Mouse (Mus musculus) brain, adult 2 months (tissue): ENCODE results near the gene Dpy30.
"Not testable (repeated sequence)": the region's sequence is repeated elsewhere in the genome, so short reads cannot be mapped to it uniquely, and the experiment has no call there.

Source experiments
- DNase-seq: peaks from one replicate; pipeline ENCODE4 v3.0.0; 2011; ENCODE audit warnings: low read depth, low spot score

Dpy30 gene

DNA sequence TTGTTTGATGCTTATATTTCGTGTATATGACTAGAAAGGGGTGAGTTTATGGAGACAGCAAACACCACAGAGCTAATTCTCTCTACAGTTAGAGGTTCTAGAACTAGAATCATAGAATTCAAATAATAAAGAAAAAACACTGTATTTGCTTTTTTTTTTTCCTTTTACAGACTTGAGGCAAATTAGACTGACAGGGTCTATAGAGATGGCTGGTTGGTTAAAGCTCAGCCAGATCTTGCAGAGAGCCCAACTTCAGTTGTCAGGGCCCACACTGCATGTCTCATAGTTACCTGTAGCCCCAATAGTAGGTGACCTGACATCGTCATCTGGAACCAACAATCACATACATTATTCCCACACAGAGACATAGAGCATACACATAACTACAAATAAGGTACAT lies at the start of gene Dpy30:
TSS of gene Dpy30 (minus strand) at position 101 of the 400 bp plus-strand sequence.
- DNase-seq: no peak

DNA sequence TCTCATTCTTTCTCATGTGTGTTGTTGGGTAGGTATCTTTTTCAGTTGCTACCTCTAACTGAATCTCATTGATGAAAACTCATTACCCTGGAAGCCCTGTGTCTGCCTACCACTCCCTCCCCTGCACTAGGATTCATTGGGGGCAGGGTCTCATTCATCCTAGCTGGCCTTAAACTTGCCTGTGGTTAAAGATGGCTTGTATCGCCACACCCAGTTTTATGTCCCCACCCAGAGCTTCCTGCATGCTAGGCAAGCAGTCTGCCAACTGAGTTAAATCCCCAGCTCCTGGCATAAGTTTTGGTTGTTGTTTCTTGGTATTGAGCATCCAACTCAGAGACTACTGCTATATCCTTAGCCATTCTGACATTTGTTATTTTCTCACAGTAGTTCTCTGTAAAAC lies 39.8 kb upstream of the Dpy30 start:
- no peak for DNase-seq

DNA sequence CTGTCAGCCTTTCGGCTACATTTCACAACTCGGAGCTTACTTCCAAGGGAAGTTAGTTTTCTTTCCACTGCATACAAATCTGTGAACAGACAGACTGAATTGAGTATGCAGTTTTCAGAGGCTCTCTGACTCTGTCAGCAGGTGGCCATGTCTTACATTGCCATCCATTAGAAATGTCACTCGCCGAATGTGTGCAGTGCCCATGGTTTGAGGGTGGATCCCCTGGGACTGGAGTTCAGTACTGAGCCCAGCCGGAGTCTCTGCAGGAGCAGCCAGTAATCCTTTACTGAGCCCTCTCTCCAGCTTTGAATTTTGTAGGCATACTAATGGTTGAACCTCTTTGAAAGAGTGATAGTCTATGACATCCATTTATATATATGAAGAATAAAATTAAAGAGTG lies 17.4 kb upstream of the Dpy30 start:
- no peak for DNase-seq

DNA sequence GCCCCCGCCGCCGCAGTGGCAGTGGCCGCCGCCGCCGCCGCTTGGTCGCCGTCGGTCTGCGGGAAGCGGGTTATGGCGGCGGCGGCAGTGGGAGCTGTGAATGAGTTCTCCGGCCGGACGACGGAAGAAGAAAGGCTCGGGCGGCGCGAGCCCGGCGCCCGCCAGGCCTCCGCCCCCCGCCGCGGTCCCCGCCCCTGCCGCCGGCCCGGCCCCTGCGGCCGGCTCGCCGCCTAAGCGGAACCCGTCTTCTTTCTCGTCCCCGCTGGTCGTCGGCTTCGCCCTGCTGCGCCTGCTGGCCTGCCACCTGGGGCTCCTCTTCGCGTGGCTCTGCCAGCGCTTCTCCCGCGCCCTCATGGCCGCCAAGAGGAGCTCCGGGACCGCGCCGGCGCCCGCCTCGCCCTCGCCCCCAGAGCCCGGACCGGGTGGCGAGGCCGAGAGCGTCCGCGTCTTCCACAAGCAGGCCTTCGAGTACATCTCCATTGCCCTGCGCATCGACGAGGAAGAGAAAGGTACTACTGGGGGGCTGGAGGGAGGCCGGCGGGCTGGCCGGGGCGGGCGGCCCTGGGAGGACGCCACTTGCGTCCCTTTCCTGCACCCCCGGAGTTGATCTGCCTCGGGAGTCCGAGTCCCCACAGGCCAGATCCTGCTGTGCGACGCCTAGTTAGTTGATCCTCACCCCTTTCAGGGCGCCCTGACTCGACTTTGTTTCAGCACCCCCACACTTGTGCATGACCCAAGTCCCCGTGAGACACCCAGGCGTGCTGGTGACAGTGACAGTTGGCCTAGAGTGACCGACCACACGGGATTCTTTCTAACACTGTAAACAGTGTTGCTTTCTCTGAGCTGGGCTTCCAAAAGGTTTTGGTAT lies 15.4 kb upstream of the Dpy30 start, which contains the start of gene Spast:
TSS of gene Spast (plus strand) at position 51 of the 868 bp plus-strand sequence.
- peak; percentile 72 for DNase-seq

DNA sequence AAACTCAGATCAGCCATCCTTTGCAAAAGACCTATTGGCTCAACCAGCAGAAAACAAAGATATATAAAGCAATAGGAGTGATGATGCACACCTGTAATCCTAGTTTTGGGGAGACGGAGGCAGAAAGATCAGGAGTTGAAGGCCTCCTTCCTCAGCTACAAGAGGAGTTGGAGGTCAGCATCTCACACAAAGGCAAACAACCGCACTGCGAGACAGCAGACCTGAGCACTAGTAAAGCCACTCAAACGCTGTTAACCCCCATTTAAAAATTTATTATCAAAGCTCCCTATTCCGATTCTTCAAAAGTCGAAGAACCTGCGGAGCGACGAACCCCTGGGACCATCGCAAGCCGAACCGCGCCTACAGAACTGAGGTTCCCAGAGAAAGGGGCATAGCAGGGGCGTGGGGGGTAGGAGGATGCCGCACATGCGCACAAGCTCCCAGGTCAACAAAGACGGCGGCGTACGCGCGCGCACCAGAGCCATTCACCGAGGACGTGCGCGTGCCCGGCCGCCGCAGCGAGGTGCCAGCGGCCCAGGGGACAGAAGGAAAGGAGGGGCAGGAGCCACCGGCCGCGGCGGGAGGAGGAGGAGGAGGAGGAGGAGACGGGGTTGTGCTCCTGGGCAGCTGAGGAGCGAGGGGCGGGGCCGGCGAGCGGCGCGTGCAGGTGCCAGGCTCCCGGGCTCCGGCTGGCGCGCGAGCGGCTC lies 14.6 kb upstream of the Dpy30 start:
- DNase-seq: peak; percentile 98

DNA sequence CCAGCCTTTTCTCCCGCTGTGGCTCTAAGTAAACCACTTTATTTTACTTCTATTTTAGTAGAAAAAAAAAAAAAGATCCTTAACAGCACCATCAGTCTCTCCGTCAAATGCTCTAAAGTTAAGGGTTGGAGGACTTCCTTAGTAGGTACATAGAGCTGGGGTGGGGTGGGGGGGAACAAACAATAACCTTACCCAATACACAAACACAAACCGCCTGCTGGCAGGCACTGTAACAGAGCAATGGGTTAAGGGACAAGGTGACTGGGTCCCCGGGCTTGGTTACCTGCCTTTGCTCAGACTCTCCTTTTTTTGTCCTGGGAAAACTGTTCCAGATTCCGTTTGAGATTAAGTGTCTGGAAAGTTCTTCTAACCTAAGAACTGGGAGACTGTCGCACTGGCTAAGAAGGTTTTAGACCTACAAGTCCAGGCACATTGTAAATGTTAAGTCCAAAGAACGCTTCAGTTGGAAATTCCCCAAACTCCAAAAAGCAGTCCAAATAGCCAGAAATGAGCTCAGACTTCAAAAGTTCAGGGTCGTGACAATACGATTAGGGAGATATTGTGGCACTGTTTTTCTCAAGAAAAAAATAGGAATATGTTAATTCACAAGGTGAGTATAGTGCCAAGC lies 7.4 kb upstream of the Dpy30 start:
- no peak for DNase-seq

DNA sequence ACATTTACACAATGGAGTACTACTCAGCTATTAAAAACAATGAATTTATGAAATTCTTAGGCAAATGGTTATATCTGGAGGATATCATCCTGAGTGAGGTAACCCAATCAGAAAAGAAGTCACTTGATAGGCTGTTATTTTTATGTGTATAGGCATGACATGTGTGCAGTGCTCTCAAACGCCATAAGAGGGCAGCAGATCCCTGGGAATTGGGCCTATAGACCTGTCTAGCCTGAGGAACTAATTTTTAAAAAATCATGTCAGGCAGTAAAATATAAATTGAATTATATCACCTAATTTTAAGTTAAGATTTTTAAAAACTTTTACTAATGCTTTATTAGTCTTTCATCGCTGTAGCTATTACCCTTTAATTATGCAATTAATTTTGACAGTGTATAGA lies 4.4 kb upstream of the Dpy30 start:
- DNase-seq: peak; percentile 33

DNA sequence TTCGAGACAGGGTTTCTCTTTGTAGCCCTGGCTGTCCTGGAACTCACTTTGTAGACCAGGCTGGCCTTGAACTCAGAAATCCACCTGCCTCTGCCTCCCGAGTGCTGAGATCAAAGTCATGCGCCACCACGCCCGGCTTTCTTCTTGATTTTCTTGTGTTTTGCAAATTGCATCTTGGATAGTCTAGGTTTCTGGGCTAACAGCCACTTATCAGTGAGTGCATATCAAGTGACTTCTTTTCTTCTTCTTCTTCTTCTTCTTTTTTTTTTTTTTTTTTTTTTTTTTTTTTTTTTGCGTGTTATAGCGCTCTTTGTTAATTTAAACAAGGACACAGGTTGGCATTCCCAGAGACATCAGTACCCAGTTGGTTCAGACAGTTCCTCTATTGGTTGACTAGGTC lies 3.5 kb upstream of the Dpy30 start:
- DNase-seq: not testable (repeated sequence)

DNA sequence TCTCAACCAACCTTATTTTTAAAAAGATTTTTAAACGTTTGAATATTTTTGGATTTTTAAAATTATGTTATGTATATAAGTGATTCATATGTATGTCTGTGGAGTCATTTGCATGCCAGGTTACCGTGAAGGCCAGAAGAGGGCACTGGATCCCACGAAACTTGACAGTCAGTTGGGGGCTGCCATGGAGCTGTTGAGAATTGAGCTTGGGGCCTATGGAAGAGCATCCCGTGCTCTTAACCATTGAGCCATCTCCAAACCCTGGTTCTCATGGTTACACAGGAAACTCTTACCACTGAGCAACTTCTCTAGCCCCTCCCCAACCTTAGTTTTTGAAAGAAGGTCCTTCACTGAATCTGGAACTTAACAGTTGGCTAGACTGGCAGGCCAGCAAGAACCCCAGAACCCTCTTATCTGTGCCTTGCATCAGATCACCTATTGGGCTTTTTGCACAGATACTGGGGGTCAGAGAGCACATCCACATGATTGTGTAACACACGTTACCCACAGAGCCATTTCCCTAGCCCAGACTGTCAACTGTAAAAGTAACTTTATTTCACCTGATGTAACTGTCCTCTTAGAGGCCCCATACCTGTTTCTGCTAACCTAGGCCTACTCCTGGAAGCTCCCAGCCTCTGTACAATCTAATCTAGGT lies 1.2 kb downstream of the Dpy30 start:
- DNase-seq: no peak

DNA sequence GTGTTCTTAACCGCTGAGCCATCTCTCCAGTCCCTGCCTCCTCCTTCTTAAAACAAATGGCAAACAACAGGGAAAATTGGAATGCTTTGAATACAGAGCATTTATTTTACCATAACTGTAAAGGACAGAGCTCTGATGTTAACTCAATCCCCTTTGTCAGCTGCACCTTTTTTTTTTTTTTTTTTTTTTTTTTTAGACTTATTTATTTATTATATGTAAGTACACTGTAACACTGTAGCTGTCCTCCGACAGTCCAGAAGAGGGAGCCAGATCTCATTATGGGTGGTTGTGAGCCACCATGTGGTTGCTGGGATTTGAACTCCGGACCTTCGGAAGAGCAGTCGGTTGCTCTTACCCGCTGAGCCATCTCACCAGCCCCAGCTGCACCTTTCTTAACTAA lies 5.0 kb downstream of the Dpy30 start:
- no peak for DNase-seq

DNA sequence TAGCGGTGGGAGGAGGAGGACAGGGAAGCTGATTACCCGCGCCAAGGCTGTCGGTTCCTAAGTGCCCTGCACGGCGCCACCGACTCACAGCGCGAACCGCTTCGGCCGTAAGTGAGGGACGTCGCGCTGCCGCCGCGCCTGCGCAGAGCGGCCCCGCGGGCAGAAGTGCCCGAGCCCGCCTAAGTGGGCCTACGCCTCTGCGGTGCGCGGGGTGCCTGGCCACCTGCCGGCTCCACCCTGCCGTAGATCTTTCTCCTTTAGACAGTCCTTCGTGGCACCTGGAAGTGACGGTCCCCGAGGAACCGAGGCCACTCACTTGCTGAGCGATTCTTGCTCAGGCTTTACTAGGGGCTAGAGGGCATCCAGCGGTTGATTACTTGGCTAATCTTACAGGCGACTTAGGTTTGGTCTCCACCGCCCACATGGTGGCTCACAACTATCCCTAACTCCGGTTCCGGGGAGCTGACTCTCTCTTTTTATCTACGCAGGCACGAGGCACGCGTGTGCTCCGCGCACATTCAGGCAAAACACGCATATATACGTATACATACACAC lies 7.4 kb downstream of the Dpy30 start:
- peak; percentile 94 for DNase-seq

DNA sequence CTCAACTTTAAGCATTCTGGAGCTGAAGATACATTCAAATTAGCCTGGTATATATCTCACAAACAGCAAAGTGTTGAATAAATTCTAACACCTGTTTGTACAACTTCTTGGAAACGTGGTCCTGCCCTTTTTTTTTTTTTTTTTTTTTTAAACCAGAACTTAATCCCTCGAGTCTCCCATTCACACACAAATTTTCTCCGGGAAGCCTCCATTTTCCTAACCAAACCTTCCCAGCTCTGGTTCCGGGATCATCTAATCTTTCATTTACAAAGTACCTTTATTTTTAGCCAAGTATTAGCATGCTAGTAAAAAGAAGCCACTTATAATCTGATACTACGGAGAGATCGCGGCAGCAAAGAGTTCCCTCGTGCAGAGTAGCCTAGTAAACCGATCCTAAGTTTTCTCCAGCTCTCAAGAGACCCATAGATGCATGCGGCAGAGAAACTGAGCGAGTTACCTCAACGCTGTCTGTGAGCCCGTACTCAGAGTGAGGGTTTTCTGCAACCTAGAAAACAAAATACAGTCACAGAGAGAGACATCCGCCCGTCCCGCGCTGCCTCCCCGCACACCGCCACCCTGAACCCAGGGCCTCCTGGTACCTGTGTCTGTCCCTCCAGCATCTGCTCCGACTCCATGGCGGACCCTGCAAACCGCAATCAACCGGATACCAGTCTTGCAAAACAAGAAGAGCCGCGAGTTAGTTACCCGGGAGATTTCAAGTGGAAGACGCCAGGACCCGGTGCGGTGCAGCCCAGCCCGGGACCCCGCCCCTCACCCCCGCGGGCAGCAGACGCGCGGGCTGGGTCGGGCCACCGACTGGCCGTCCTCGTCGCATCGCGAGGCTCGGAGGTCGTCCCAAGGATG lies 8.1 kb downstream of the Dpy30 start:
- no peak for DNase-seq

DNA sequence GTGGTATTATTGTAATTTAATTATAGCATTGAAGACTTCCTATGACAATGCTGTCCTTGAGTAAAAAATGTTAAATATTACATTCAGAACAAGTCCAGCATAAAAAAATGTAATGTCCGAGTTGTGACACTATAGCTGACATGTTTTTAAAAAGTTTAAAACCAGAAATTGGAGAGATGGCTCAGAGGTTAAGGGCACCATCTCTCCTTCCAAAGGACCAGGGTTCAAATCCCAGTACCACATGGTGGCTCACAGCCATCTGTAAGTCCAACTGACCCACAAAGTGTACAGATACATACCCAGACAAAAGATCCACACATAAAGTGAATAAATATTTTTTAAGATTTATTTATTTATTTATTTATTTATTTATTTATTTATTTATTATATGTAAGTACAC lies 17.7 kb downstream of the Dpy30 start:
- no peak for DNase-seq

DNA sequence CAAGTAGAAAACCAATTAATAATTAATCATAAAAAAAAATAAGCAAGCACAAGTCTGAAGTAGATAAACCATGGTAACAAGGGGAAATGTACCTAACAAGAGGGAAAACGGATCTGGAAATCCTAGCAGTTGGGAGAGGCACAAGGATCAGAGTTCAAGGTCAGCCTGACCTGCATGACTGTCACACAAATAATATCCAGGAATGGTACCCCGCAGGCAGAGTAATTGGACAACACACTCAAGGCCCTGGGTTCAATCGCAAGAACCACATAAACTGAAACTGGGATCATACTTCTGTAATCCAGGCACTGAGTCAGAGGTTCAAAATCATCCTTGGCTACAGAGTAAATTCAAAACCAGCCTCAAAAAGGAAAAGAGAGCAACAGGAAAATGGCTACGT lies 18.1 kb downstream of the Dpy30 start:
- no peak for DNase-seq

DNA sequence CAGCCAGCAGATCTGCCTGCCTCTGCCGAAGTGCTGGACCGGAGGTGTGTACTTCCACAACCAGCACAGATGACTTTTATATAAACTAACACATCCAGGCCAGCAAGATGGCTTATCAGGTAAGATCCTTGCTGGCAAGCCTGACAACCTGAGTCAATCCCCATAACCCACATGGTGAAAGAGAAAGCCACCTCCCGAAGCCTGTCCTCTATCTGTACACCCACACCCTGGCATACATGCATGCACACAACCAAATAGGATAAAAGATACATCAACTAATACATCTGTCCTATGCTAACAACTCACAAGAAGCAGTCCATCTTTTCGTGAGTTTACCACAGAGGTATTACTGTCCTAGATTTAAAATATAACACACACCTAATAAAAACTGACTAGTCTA lies 19.7 kb downstream of the Dpy30 start:
- no peak for DNase-seq

DNA sequence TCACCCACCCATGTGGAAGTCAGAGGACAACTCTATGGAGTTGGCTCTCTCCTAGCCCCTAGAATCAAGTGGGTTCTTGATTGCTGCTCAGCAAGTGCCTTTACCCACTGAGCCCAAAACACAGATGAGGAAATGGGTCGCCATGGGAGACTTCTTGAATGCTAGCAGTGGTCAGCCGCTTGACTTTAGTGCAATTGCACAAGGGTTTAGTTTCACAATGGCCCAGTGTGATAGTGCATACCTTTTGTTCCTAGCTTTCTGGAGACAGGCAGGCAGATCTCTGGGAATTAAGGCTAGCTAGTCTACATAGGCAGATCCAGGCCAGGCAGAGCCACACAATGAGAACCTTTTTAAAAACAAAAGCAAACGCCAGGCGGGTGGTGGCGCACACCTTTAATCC lies 23.7 kb downstream of the Dpy30 start:
- no peak for DNase-seq

DNA sequence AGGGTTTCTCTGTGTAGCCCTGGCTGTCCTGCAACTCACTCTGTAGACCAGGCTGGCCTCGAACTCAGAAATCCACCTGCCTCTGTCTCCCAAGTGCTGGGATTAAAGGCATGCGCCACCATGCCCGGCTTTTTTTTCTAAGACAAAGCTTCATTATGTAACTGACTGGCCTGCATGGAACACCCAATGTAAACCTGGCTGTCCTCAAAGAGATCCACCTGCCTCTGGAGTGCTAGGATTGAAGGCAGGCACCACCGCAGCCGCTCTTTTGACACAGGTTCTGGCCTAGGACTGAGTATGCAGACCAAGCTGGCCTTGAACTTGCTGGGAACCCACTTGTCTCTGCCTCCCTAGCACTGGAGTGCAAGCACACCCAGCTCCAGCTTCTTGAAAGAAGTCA lies 26.8 kb downstream of the Dpy30 start:
- not testable (repeated sequence) for DNase-seq

DNA sequence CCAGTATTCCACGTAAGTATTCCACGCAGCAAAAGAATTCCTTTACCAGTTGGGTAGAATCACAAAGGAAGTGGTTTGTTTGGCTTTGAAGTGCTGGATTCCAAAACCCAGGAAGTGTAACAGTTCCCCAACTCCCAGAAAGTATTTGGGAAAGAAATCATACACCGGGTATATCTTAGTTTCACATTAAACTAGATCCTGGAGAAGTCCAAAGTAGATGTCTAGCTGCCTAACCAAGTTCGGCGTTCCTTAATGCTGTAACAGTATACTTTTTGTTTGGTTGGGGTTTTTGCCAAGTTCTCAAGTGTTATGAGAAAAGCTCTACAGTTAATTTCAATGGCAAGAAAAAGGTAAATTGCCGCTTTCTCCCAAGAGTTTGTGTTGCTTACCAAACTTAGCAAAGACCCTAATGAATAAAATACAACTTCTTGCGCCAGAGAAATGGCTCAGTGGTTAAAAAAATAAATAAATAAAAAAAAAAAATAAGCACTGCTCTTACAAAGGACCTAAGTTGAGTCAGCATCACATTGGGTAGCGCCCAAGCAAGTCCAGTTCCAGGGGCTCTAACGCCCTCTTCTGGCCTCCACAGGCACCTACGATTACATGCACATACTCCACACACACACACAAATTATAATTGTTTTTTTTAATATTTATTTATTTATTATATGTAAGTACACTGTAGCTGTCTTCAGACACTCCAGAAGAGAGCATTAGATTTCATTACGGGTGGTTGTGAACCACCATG lies 27.5 kb downstream of the Dpy30 start:
- DNase-seq: peak; percentile 38

DNA sequence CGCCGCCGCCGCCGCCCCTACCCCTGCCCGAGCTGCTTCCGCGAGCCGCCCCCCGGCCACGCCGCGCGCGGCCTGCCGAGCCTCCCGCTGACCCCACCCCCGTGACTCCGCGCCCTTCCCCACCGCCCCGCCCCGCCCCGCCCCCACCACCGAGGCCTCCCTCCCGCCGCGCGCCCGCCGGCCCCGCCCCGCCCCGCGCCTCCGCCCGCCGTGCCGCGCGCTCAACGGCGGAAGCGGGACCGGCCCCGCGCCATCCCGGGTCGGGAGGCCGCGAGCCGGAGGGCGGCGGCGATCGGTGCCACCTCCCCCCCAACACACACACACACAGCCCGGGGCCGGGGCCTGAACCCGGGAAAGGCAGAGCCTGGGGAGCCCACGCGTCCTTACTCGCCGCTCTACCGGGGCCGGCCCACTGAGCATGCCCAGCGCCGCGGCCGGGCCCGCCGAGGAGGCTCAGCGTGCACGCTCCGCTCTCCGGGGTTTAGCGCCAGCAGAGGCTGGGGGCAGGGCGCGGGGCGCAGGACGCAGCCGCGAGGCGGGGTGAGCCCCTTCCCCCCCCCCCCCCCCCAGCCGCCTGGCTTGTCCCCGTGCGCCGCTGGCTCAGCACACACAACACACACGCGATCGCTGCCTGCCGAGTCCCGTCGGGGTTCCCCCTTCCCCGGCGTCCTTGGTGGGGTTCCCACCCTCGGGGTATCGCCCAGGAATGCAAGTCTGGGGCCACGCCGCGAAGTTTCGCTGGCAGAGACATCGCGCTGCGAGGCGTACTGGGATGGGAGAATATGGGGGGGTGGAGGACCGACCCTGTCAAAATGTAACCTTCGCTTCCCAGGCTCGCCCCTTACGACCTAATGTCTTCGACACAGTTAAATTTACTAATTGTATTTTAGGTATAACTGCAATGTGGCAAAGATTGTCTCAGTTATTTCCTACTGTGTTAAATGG lies 28.4 kb downstream of the Dpy30 start, which contains the start of gene Memo1:
TSS of gene Memo1 (minus strand) at position 496 of the 945 bp plus-strand sequence.
- DNase-seq: peak; percentile 91
